Mouse (Mus musculus) lung, postnatal 0 days (tissue): ENCODE measurements at regions not wholly inside any gene's neighbourhood (a gene's known extent, or its start where the extent isn't known, plus 50 kb on each side); places are given as distances from the start of the nearest gene placed in this dataset.

Experiments
- CTCF ChIP-seq: IDR thresholded peaks from 2 replicates; pipeline ENCODE4 v1.5.1; 2016; ENCODE audit warnings: antibody characterized with exemption, mild to moderate bottlenecking
- EP300 ChIP-seq: IDR thresholded peaks from 2 replicates; pipeline ENCODE4 v1.6.1; 2016; ENCODE audit warnings: antibody characterized with exemption, mild to moderate bottlenecking, control low read depth

GRCm38 (mm10) chr6:108962810-108963209 is 134.4 kb downstream of the Edem1 start:
- TF ChIP-seq CTCF, result no peak
- TF ChIP-seq EP300, result no peak
